Mouse (Mus musculus) E14TG2a.4 (cell line): Measurements from ENCODE around the gene Sohlh1.

ENCODE experiments used
- CTCF ChIP-seq: conservative IDR thresholded peaks from 2 replicates; pipeline ENCODE4 v1.5.1; 2014; ENCODE audit warnings: low read length
- NANOG ChIP-seq: IDR thresholded peaks from 2 replicates; pipeline ENCODE4 v1.6.1; 2014; ENCODE audit warnings: borderline replicate concordance, low read length, mixed read lengths

- TF ChIP-seq CTCF: no peak
- no peak for TF ChIP-seq NANOG
These were observed 4.9 kb downstream of the Sohlh1 start for GRCm38 (mm10) chr2:25842161-25842560.
